Mouse (Mus musculus) limb, embryonic 11.5 days (tissue): ENCODE measurements around the gene Oxct1. TPM values are rescaled to one million over a fixed set of nuclear protein-coding genes. Genes with fewer than 3 reads are reported as not detected.

Experiments
- ATAC-seq: fragments of 200-750 bp; cut with Nextera tagmentation; 2 replicates; pipeline ENCODE4 v1.8.0; 2017; ENCODE audit warnings: low read depth; ENCODE audit not compliant: insufficient number of reproducible peaks, low FRiP score, low TSS enrichment
- DNase-seq: peaks from one replicate; pipeline ENCODE4 v3.0.0-alpha.2; 2015; ENCODE audit warnings: low spot score
- H3K27ac ChIP-seq: fragments of 300-500 bp; sonication (generic); replicated peaks from 2 replicates; pipeline ENCODE4 v1.5.1; 2014; ENCODE audit warnings: low read depth, mild to moderate bottlenecking, low read length
- H3K27me3 ChIP-seq: fragments of 300-500 bp; sonication (generic); 2 replicates; pipeline ENCODE4 v1.6.1; 2014; ENCODE audit warnings: mild to moderate bottlenecking, low read length, mixed read lengths; ENCODE audit not compliant: control insufficient read depth, insufficient read depth
- H3K36me3 ChIP-seq: fragments of 300-500 bp; sonication (generic); 2 replicates; pipeline ENCODE4 v1.6.1; 2014; ENCODE audit warnings: mild to moderate bottlenecking, low read length, moderate library complexity, mixed read lengths; ENCODE audit not compliant: control insufficient read depth, insufficient read depth
- H3K4me1 ChIP-seq: fragments of 300-500 bp; sonication (generic); 2 replicates; pipeline ENCODE4 v1.6.1; 2014; ENCODE audit warnings: low read length, mixed read lengths; ENCODE audit not compliant: control insufficient read depth, insufficient read depth
- H3K4me2 ChIP-seq: fragments of 300-500 bp; sonication (generic); 2 replicates; pipeline ENCODE4 v1.6.1; 2014; ENCODE audit warnings: low read depth, mild to moderate bottlenecking, moderate library complexity; ENCODE audit not compliant: severe bottlenecking
- H3K4me3 ChIP-seq: fragments of 300-500 bp; sonication (generic); 2 replicates; pipeline ENCODE4 v1.5.1; 2014; ENCODE audit warnings: low read depth, low read length
- H3K9ac ChIP-seq: fragments of 300-500 bp; sonication (generic); 2 replicates; pipeline ENCODE4 v1.6.1; 2014; ENCODE audit warnings: mild to moderate bottlenecking, low read length
- H3K9me3 ChIP-seq: fragments of 300-500 bp; sonication (generic); 2 replicates; pipeline ENCODE4 v1.6.1; 2016; ENCODE audit warnings: low read length; ENCODE audit not compliant: control insufficient read depth
- WGBS: fragments of 180-500 bp; shearing (Covaris S2); extraction: QIAGEN DNeasy Blood & Tissue Kit; methylation state at CpG from one replicate; pipeline ENCODE4 v1.1.7; 2014; 5-methylcytosine and 5-hydroxymethylcytosine counted together
- polyA plus RNA-seq: library from polyadenylated mRNA; unstranded; fragments of >200 nt; fragmentation: Nextera tagmentation; extraction: Ambion mirVana; gene quantifications from 2 replicates; pipeline ENCODE4 v1.2.1, GENCODE M21; 2014

Gene Oxct1
- polyA plus RNA-seq, 1 experiment from 2014 or later: 156 TPM

DNA sequence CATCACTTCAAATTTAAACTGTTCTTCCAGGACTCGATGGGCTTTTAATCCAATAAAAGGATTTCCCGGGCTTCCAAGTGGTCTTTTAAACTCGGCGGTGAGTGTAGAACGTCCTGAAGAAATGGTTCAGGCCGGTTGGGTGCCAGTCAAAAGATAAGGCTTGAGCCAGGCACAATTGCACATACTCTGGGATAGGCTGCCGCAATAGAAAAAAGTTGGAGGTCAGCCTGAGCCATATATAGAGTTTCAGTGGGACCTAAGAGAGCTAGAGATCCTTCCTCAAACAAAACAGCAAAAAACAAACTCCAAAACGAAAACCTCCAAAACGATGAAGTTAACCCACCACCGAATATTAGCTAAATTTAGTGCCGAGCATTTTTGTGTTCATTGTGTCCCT lies 677 bp upstream of the Oxct1 start:
- Histone ChIP-seq H3K4me2 (peak overlapping the region; percentile 66; the same call in 1 of the 2 replicates), H3K9me3 (no peaks in the 10 kb centered on the region), H3K4me1 (0 out of 2 replicates have a peak, but pooled peaks cover 3% of the 10 kb centered on the region), H3K27me3 (no peaks in the 10 kb centered on the region), H3K27ac (no peak overlapping the region), H3K4me3 (no peak overlapping the region), H3K36me3 (no peaks in the 10 kb centered on the region), H3K9ac (no peak overlapping the region)
- DNase-seq: no peak
- no peak for ATAC-seq
- 76% methylated on average over 11 of the region's 11 CpGs for WGBS

DNA sequence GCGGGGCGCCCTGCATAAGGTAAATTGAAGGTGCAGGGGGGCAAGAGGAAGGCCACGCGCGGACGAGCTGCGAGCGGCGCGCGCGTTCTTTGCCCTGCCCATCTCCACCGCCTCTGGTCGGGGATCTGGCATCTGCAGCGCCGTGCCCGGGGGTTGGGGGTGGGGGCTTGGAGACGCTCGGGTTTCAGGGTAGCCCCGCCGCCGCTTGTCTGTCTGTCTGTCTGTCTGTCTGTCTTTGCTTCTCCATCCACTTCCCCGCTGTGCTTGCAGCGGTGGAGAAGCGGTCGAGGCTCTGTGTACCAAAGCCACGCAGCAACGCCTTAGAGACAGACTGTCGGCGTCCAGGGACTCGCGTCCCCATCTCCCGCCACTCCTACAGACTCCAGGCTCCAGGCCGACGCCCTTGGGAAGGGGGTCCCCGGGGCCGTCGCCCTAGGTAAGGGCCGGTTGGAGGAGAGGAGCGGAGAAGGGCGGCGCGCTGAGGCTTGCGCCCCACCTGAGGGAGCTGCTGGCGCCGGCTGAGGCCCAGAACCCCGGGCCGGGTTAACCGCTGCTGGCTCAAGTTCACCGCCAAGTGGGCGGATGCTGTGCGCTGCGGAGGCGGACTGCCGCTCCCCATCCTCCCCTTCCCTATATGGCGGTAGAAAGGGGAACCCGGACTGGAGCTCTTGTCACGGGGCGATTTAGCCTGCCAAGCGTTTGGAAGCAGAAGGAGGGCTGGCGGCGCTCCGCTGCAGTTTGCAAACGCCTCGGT lies 825 bp downstream of the Oxct1 start:
- under 1% methylated on average over 65 of the region's 65 CpGs for WGBS

DNA sequence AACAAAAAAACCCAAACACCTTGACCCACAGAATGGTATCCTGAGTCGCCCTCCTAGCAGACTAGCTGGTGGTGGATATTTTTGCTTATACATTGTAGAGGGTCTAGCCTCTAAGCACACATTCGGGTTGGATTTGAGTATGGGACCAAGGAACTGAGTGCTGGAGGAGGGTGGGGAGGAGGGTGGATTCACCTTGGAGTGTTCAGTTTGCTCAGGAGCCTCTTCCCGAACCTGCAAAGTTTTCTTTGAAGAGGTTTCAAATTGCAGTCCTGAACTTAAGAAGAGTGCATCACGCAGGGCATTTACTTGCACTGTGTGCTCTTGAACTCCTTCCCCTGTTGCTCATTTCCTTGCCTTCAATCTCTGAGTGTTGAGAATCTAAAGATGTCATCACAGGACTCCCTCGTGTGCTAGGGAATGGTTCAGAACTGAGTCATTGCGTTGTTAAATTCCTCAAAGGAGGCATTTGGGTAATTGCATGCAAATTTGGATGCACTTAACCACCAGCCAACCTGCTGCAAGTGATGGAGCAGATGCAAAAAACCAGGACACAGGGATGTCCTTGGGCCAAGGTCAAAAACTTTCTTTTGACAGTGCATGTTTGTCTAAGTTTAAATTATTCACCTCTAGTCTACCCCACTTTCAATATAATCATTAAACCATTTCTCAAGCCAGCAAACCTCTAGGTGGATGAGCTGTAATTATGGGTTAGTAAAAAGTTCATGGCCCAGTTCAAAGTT lies 1.7 kb downstream of the Oxct1 start:
- DNase-seq: no peak
- WGBS: 8% methylated on average over 6 of the region's 6 CpGs
- no peaks in the 10 kb centered on the region for H3K36me3 ChIP-seq
- H3K4me1 ChIP-seq: 0 out of 2 replicates have a peak, but pooled peaks cover 3% of the 10 kb centered on the region
- ATAC-seq: 0 out of 2 replicates have a peak, but pooled peaks have one; percentile 26
- H3K27me3 ChIP-seq: no peaks in the 10 kb centered on the region
- H3K4me2 ChIP-seq: peak overlapping the region; percentile 66
- no peaks in the 10 kb centered on the region for H3K9me3 ChIP-seq
- H3K4me3 ChIP-seq: peak overlapping the region; percentile 74
- H3K27ac ChIP-seq: no peak overlapping the region
- peak overlapping the region; percentile 78 for H3K9ac ChIP-seq

More for the DNA sequence above, 825 bp downstream of the Oxct1 start:
- Histone ChIP-seq H3K9ac (peak overlapping the region; percentile 78), H3K27me3 (no peaks in the 10 kb centered on the region), H3K9me3 (no peaks in the 10 kb centered on the region), H3K36me3 (no peaks in the 10 kb centered on the region), H3K27ac (peak overlapping the region; percentile 90), H3K4me3 (peak overlapping the region; percentile 74), H3K4me2 (peak overlapping the region; percentile 66), H3K4me1 (0 out of 2 replicates have a peak, but pooled peaks cover 3% of the 10 kb centered on the region)
- peak; percentile 85 for ATAC-seq
- DNase-seq: peak; percentile 85

DNA sequence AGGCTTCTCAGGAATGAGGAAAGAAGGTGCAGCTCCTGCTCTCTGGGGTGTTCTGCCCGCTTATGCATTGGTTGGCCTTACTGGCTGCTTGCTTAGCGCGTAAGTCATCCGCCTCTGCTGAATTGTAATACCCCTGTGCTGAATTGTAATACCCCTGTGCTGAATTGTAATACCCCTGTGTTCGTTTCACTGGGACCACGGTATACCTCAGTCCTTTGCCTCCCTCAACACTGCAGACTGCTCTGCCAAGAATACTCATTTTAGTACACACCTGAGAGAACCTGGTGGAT lies 2.2 kb downstream of the Oxct1 start:
- no peak overlapping the region for H3K4me3 ChIP-seq
- no peak overlapping the region for H3K4me2 ChIP-seq
- no peaks in the 10 kb centered on the region for H3K36me3 ChIP-seq
- 87% methylated on average over 6 of the region's 6 CpGs for WGBS
- ATAC-seq: no peak
- DNase-seq: no peak
- H3K9ac ChIP-seq: no peak overlapping the region
- no peak overlapping the region for H3K27ac ChIP-seq
- no peaks in the 10 kb centered on the region for H3K27me3 ChIP-seq
- 0 out of 2 replicates have a peak, but pooled peaks cover 3% of the 10 kb centered on the region for H3K4me1 ChIP-seq
- no peaks in the 10 kb centered on the region for H3K9me3 ChIP-seq

DNA sequence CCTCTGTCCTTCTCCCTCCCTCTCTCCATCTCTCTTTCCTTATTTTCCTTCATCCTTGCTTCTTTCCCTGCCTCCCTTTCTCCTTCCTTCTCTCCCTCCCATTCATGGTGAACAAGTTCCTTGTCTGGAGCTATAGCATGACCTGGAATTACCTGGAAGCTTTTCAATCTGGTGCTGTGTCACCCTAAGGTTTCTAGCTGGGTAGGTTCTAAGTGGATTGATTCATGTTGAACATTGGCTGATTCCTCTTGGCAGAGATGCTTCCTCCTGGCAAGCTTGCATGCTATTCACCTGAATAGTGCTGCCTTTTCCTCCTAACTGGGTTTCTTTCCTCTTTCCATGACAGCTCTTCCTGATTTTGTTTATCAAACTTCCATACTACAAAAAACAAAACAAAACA lies 2.8 kb downstream of the Oxct1 start:
- DNase-seq: no peak
- no peak for ATAC-seq
- no peak overlapping the region for H3K4me2 ChIP-seq
- 0 out of 2 replicates have a peak, but pooled peaks cover 3% of the 10 kb centered on the region for H3K4me1 ChIP-seq
- H3K9ac ChIP-seq: no peak overlapping the region
- H3K4me3 ChIP-seq: no peak overlapping the region
- no peaks in the 10 kb centered on the region for H3K36me3 ChIP-seq
- no peaks in the 10 kb centered on the region for H3K27me3 ChIP-seq
- no peaks in the 10 kb centered on the region for H3K9me3 ChIP-seq
- no peak overlapping the region for H3K27ac ChIP-seq

DNA sequence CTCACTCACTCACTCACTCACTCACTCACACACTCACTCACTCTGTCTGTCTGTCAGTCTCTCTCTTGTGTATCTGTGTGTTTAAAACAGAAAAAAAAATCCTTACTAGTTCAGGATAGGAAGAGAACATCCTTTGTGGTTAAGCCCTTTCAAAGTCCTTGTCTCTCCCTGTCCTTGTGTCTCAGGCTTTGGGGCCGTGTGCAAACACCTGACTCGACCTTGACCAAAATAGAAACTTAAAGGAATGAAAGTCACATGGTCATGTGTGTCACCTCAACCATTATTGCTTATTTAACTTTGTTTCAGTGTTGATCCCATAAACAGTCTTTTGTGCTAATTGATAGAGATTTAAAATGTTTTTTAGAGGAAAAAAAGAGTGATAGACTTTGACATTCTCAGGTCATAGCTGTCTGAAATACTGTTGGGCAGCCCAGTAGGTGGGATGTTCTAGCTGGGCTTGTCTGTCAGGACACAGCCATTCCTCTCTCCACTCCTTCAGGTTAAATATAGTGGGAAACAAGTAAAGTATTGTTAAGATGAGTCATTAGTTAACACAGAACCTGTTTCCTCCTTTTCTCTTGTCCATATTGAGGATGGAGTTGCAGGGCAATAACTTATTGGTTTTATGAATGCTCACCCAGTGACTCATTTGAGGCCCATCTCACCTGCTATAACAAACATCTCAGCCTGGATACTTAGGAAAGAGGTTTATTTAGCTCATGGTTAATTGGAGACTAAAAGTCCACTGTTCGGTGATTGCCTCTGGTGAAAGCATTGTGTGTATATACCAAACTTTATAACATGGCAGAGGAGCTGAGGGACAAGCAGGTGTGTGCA lies 7.2 kb downstream of the Oxct1 start:
- H3K4me3 ChIP-seq: no peak overlapping the region
- no peak overlapping the region for H3K27ac ChIP-seq
- no peaks in the 10 kb centered on the region for H3K4me1 ChIP-seq
- WGBS: 84% methylated on average over 3 of the region's 3 CpGs
- DNase-seq: no peak
- H3K36me3 ChIP-seq: no peaks in the 10 kb centered on the region
- no peak overlapping the region for H3K4me2 ChIP-seq
- no peak for ATAC-seq
- no peak overlapping the region for H3K9ac ChIP-seq
- H3K9me3 ChIP-seq: no peaks in the 10 kb centered on the region
- H3K27me3 ChIP-seq: no peaks in the 10 kb centered on the region

DNA sequence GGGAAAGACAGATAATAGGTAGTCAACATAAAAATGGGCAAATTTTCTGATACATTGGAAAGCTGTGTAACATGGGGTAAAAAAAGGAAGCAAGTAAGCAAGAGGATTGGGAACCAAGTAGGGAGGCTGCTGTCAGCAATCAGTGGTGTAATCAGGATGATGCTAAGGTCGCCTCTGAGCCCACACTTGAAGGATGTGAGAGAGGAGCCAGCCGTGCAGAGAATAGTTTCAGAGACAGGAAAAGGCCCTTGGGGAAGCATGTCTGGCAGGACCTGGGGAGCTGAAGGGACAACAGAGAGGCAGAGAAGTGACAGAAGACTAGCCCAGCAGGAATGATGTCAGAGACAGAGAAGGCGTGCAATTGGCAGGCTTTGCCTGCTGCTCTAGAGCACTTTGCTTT lies 16.2 kb downstream of the Oxct1 start:
- H3K4me2 ChIP-seq: no peak overlapping the region
- H3K36me3 ChIP-seq: no peaks in the 10 kb centered on the region
- H3K4me1 ChIP-seq: no peaks in the 10 kb centered on the region
- no peaks in the 10 kb centered on the region for H3K9me3 ChIP-seq
- no peak overlapping the region for H3K9ac ChIP-seq
- 74% methylated on average over 3 of the region's 3 CpGs for WGBS
- no peak for DNase-seq
- ATAC-seq: no peak
- H3K27me3 ChIP-seq: no peaks in the 10 kb centered on the region
- H3K4me3 ChIP-seq: no peak overlapping the region
- no peak overlapping the region for H3K27ac ChIP-seq

DNA sequence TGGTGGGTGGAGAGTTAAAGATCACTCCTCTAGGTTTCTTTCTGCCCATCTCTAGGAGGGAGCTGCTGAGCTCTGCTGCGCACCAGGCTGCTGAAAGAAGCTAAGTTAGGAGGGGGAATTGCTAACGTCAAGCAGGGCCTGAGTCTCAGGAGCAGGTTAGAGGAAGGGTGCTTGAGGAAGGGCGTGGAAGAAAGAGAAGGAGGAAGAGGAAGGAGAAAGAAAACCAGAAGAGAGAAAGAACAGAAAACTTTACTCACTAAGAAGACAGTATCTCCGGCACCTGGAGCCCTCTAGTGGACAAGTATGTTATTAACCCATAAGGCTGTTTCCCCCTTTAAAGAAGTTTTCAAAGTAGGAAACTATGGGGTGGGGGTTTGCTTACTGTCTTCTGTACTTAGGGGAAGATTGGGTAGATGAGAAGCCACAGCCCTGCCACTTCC lies 16.9 kb downstream of the Oxct1 start:
- H3K4me3 ChIP-seq: no peak overlapping the region
- H3K4me2 ChIP-seq: no peak overlapping the region
- 39% methylated on average over 4 of the region's 4 CpGs for WGBS
- no peak overlapping the region for H3K27ac ChIP-seq
- H3K4me1 ChIP-seq: no peaks in the 10 kb centered on the region
- H3K9ac ChIP-seq: no peak overlapping the region
- H3K27me3 ChIP-seq: no peaks in the 10 kb centered on the region
- DNase-seq: peak; percentile 37
- ATAC-seq: no peak
- H3K36me3 ChIP-seq: 0 out of 2 replicates have a peak, but pooled peaks cover 3% of the 10 kb centered on the region
- H3K9me3 ChIP-seq: no peaks in the 10 kb centered on the region
